Mouse (Mus musculus): ENCODE data around the gene Nutf2-ps1.
"Not testable (repeated sequence)": the region's sequence is repeated elsewhere in the genome, so short reads cannot be mapped to it uniquely, and the experiment has no call there.

The Nutf2-ps1 gene

GRCm38 (mm10) chr19:53588968-53589367, at the start of gene Nutf2-ps1:
Gene Nutf2-ps1 (minus strand): TSS chr19:53589068.
- DNase-seq = not testable (repeated sequence)

DNA sequence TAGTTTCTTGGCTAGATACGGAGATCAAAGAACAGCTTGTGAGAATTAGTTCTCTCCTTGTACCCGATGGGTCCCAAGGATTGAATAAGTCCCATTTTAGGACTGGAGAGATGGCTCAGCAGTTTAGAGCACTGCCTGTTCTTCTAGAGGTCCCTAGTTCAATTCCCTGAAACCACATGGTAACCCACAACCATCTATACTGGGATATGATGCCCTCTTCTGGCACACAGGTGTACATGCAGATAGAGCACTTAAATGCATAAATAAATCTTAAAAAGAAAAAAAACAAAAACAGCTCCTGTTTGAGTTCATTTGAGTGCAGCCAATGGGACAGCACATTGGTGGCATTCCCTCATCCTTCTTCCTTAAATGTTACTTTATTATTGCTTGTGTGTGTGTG, 49.2 kb upstream of the Nutf2-ps1 start:
- no peak for DNase-seq

DNA sequence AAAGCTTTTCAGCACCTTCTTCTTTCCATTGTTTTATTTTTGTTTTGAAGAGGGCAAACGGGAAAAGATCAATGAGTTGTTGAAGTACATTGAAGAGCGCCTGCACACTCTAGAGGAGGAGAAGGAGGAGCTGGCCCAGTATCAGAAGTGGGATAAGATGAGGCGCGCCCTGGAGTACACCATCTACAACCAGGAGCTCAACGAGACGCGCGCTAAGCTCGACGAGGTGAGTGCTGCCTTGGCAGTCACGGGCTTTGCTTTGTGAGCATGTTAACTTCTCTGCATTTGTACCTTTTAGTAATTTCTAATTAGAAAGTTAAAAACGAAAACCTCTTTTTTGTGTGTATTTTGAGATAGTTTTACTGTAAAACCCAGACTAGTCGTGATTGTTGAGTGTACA, 32.8 kb upstream of the Nutf2-ps1 start:
- DNase-seq = no peak

- peak; percentile 51 to 70 for DNase-seq
Observed at GRCm38 (mm10) chr19:53608921-53609320, 20.1 kb upstream of the Nutf2-ps1 start.

- DNase-seq = no peak
Observed at GRCm38 (mm10) chr19:53601363-53601655, 12.4 kb upstream of the Nutf2-ps1 start.

DNA sequence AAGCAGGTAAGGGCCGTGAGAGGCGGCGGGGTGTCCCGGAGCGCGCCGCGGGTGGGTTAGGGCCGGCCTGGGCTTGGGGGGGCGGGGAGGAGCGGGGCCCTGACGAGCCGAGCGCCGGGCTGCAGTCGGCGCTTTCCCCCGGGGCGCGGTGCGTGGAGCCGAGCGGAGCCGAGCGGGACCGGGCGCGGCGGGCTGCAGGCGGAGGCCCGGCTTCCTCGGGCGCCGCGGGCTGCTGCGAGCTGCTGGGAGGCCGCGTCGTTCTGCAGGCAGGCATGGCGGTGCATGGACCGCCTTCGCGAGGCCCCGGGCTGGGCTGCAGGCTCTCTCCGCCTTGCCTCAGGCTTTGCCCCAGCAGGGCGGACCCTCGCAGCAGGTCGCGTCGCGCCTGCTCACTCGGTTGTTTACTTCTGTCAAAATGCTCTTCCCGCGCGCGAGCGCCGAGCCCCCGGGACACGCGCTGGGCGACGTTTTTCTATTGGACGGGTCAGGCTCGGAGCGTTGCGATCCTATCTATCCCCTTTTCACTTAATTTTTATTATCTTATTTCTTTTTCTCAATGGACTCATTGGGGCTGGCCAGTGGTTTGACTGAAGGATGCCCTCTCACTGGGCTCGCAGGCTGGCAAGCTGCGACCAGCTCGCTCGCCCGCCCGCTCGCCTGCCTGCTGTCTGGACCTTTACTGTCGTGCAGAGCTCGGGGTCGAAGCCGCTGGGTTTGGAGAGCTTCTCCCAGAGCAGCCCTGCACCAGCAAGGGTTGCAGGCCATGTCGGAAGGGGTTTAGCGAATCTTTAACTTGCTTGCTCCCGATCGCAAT, 11.9 kb upstream of the Nutf2-ps1 start:
- peak; percentile 77 for DNase-seq

DNA sequence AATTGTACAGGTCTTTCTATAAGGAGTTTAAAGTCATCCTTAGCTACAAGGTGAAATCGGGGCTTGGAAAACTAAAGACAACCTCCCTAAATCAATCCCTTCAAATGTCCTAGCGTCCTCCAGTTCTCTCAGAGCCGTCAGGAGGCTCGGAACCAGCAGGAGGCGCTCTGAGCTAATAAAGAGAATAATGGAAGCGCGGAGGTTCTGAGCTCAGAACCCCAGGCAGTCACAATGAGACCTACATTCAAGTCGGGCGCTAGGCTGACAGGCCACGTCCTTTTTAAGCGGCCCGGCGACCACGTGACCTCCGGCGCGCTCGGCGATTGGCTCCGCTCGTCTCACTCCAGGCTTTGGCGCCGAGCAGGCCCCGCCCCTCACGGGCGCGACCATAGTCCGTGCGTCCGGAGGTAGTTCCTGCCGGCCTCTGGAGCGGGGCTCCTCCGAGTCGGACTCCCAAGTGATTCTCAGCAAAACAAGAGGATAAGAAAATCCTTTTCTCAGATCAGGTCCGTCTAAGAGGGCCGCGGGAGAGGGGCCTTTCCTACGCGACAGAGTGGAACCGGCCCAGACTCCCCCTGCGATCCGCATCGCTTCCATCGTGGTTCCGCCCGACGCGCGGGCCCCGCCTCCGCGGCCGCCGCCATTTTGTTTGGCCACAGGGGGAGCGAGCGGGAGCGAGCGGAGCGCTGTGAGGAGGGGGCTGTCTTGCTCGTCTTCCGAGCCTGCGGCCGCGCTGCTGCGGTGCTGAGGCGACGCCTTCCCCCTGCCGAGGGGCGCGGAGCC, 11.1 kb upstream of the Nutf2-ps1 start, which contains the start of gene Smc3:
TSS of gene Smc3 (plus strand) at position 642 of the 783 bp plus-strand sequence.
- peak; percentile 100 for DNase-seq

GRCm38 (mm10) chr19:53596723-53597474, 8.0 kb upstream of the Nutf2-ps1 start:
- no peak for DNase-seq

- DNase-seq = not testable (repeated sequence)
Observed at GRCm38 (mm10) chr19:53587686-53588085, 1.2 kb downstream of the Nutf2-ps1 start.

GRCm38 (mm10) chr19:53580271-53580670, 8.6 kb downstream of the Nutf2-ps1 start:
- DNase-seq = peak in 1 of 2 experiments; percentile 7

- peak; percentile 80 to 85 for DNase-seq
Observed at GRCm38 (mm10) chr19:53578597-53579252, 10.1 kb downstream of the Nutf2-ps1 start.

DNA sequence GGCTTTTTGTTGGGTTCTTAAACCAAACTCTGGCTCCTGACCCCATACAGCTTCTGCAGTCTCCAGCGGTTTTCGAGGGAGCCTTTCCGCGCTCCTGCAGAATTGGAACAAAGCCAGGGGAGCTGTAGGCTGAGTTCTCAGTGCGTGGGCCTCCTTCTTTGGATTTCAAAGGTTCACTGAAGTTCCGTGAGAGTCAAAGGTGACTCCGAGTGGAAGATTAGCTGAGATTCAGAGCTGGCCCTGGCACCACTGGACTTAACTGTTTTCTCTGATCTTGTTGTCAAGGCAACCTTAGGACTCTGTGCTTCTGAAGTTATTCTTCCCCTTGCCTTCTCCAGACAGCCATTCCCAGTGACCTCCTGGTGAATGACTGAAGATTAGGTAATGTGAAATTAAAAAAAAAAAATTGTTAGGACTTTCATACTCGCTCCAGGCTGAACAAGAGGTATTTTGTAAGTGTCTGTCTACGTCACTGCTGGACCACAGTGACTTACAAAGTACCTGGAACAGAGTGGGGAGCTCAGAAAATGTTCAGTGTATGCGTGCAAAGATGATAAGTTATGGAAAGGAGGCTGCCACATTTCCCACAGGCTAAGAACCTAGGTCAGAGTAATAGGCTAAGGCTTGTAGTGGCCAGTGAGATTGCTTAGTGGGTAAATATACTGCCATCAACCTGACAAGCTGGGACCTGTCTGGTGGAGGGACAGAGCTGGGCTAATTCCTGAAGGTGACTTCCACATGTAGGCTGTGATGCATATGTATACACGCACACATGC, 11.7 kb downstream of the Nutf2-ps1 start:
- peak in 1 of 2 experiments; percentile 20 for DNase-seq

DNA sequence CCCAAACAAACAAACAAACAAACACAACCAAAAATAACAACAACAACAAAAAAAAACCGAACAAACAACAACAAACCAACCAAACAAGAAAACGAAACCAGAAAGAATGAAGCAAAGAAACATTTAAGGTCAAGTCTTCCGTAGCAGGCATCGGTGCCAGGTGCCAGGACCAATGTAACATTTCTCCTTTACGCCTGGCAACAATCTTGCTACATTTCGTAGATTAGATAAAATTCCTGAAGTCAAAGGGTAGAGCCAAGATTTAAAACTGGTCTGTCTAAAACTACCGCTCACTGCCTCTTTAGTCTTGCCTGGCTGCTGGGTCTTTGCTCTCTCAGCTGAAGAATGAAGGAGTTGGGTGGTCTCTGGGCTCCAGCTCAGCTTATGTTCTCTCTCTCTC, 12.8 kb downstream of the Nutf2-ps1 start:
- no peak for DNase-seq

- DNase-seq = peak in 1 of 2 experiments; percentile 8
Observed at GRCm38 (mm10) chr19:53575296-53576010, 13.4 kb downstream of the Nutf2-ps1 start.

DNA sequence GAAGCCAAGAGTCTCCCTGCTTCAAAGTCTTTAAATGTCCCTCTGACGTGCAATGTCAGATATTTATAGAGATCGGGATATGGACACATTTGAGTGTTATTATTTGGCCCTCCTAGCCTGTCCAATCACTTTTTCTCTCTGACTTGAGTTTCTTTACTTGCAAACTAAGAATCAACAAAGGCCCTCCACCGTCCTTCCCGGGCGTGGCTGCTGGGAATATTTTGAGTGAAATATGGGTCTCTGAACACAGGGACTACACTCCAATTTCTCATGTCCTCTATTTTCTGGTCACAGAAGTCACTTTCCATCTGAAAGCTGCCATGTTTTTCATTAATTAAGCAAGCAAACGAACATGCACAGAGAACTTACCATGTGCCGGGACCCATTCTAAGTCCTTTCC, 14.3 kb downstream of the Nutf2-ps1 start:
- peak in 1 of 2 experiments; percentile 2 for DNase-seq

DNA sequence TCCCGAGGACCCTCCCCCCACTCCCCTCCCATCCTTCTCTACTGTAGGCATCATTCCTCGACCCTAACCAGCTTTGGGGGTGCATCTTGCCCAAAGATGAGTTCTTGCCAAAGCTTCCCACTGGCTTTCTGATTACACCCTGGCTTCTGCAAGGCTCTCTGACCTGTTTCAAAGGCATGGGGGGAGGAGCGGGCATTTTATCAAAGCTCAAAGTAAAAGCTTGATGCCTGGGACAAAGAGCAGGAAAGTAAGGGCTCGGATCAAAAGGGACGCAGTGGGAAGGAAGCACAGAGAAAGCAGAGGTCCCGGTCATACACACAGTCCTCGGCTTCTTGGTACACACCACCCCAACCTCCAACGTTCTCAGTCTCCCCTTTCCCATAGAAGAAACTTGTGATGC, 14.7 kb downstream of the Nutf2-ps1 start:
- peak in 1 of 2 experiments; percentile 2 for DNase-seq

DNA sequence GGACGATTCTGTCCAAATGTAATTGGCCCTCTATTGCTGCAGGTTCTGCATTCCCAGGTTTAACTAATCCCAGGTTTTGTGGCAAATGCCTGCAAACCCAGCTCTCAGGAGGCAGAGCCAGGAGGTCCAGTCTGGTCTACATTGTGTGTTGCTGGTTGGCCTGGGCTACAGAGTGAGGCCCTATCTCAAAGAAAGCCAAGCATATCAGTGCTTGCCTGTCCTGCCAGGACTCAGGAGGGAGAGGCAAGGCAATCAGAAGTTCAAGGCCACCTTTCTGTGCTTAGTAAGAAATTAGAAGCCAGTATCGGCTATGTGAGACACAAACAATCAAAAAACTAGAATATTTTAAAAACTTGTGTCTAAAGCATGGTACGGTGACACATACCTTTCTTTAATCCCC, 15.7 kb downstream of the Nutf2-ps1 start:
- peak in 1 of 2 experiments; percentile 3 for DNase-seq

DNA sequence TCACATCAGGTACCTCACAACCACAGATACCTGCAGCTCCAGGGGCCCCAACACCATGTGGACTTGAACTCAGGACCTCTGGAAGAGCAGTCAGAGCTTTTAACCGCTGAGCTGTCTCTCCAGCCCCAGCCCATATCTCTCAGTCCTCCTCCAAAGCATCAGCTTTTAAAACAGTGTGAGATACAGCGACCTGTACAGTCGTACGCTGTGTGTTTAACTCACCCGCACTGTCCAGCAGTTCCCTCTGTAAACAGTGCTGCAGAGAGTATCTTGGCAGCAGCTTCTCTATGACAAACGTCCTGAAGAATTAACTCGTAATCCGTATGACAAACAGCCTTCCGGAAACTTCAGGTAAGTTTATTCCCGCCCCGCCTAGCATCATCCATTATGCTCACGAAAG, 16.3 kb downstream of the Nutf2-ps1 start:
- DNase-seq = peak in 1 of 2 experiments; percentile 0

GRCm38 (mm10) chr19:53571501-53572428, 17.1 kb downstream of the Nutf2-ps1 start:
- DNase-seq = peak in 1 of 2 experiments; percentile 2

- DNase-seq = peak in 1 of 2 experiments; percentile 0
Observed at GRCm38 (mm10) chr19:53571056-53571455, 17.8 kb downstream of the Nutf2-ps1 start.
